Mouse (Mus musculus) hindbrain, embryonic 13.5 days (tissue): ENCODE data around the gene Ssna1. TPM values are rescaled to one million over a fixed set of nuclear protein-coding genes. Genes with fewer than 3 reads are reported as not detected.

Experiments used
- ATAC-seq: fragments of 200-750 bp; cut with Nextera tagmentation; 2 replicates; pipeline ENCODE4 v1.8.0; 2017; ENCODE audit warnings: moderate TSS enrichment; ENCODE audit not compliant: low FRiP score
- H3K27ac ChIP-seq: fragments of 300-500 bp; sonication (generic); 2 replicates; pipeline ENCODE4 v1.5.1; 2015; ENCODE audit warnings: inconsistent platforms, mild to moderate bottlenecking, moderate library complexity
- H3K27me3 ChIP-seq: fragments of 300-500 bp; sonication (generic); 2 replicates; pipeline ENCODE4 v1.6.1; 2015; ENCODE audit warnings: mild to moderate bottlenecking, inconsistent platforms
- H3K36me3 ChIP-seq: fragments of 300-500 bp; sonication (generic); 2 replicates; pipeline ENCODE4 v1.6.1; 2015; ENCODE audit warnings: mild to moderate bottlenecking, inconsistent platforms
- H3K4me1 ChIP-seq: fragments of 300-500 bp; sonication (generic); replicated peaks from 2 replicates; pipeline ENCODE4 v1.6.1; 2015; ENCODE audit warnings: inconsistent platforms
- H3K4me2 ChIP-seq: fragments of 300-500 bp; sonication (generic); 2 replicates; pipeline ENCODE4 v1.6.1; 2015; ENCODE audit warnings: inconsistent platforms, mild to moderate bottlenecking, moderate library complexity
- H3K4me3 ChIP-seq: fragments of 300-500 bp; sonication (generic); 2 replicates; pipeline ENCODE4 v1.5.1; 2015; ENCODE audit warnings: mild to moderate bottlenecking, inconsistent platforms
- H3K9ac ChIP-seq: fragments of 300-500 bp; sonication (generic); 2 replicates; pipeline ENCODE4 v1.6.1; 2015; ENCODE audit warnings: mild to moderate bottlenecking, inconsistent platforms
- H3K9me3 ChIP-seq: fragments of 300-500 bp; sonication (generic); 2 replicates; pipeline ENCODE4 v1.6.1; 2016; ENCODE audit warnings: inconsistent platforms
- WGBS: fragments of 180-500 bp; shearing (Covaris S2); methylation state at CpG from one replicate; pipeline ENCODE4 v1.1.7; 2015; 5-methylcytosine and 5-hydroxymethylcytosine counted together
- polyA plus RNA-seq: library from polyadenylated mRNA; unstranded; fragments of >200 nt; fragmentation: Nextera tagmentation; extraction: Ambion mirVana; gene quantifications from 2 replicates; pipeline ENCODE4 v1.2.1, GENCODE M21; 2015

Ssna1 gene
- polyA plus RNA-seq, 1 experiment from 2014 or later = 199 TPM

GRCm38 (mm10) chr2:25287927-25288649 lies 15.8 kb upstream of the Ssna1 start, which contains the start of gene Tmem210:
Gene Tmem210 (plus strand): TSS chr2:25288145.
- 0 out of 2 replicates have a peak within 1 kb of the TSS, but pooled peaks have one; percentile 13 for H3K9ac ChIP-seq
- H3K9me3 ChIP-seq = no peaks in the 10 kb centered on the region
- peaks cover 65% of the 10 kb centered on the region for H3K27me3 ChIP-seq
- peaks cover 42% of the 10 kb centered on the region for H3K4me1 ChIP-seq
- peaks cover 36% of the 10 kb centered on the region for H3K36me3 ChIP-seq
- no peak within 1 kb of the TSS for H3K4me2 ChIP-seq
- no peak within 1 kb of the TSS for H3K4me3 ChIP-seq
- no peak for ATAC-seq
- H3K27ac ChIP-seq = no peak within 1 kb of the TSS
- 87% methylated on average over 6 of the region's 6 CpGs for WGBS

DNA sequence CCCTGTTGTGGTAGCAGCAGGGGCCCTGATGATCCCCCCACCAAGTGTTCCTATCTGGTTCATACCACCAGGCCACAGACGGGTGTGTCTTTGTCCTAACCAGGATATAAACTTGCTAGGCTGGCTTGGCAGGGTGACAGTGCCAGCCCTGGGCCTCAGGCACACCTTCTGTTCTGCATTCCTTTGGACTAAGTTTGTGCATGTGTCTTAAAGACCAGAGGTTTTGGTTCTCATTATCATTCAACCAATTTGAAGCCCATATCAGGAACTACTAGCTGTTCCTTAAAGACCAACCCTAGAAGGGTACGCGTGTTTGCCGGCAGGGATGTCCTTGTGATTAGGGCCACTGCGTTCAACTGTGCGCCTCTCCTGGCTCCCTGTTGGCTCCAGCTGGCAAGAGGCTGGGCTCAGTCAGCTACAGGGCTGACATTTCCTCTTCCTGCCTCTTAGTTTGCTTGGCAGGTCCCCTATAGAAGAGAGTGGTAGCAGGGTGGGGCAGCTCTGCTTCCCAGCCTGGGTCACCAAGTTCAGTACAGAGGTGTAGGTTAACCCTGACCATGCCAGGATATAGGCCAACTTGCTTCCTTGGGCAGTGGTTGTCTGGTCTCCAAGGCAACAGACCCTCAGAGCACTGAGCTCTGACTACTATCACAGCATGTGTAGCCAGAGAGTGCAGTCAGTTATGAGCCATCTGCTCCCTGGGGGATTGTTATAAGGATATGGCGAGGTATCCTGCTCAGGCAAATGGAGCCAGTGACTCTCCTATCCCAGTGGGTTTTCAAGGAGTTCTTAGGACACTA lies 14.8 kb upstream of the Ssna1 start:
- H3K4me2 ChIP-seq = no peak overlapping the region
- ATAC-seq = no peak
- 52% methylated on average over 7 of the region's 7 CpGs for WGBS
- peak overlapping the region; percentile 13; the same call in 1 of the 2 replicates for H3K9ac ChIP-seq
- H3K4me3 ChIP-seq = no peak overlapping the region
- no peaks in the 10 kb centered on the region for H3K9me3 ChIP-seq
- H3K27ac ChIP-seq = no peak overlapping the region
- H3K27me3 ChIP-seq = peaks cover 55% of the 10 kb centered on the region
- peaks cover 35% of the 10 kb centered on the region for H3K4me1 ChIP-seq
- H3K36me3 ChIP-seq = peaks cover 47% of the 10 kb centered on the region

DNA sequence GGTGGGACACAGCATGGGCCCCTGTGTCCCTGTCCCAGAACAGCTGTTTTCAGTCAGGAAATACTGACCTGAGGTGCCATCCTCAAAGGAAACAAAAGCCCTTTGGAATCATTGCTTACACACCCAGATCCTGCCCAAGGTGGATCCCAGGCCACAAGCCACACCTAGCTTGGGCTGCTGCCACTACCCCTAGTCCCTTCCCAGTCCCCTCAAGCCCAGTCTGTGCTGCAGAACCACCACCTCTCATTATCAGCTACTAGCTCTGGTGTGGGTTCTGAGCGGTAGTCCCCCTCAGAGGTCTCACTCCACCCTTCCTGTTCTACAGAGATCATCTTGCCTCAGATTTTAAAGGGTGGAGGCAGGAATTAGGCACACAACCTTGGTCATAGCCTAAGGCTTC lies 14.1 kb upstream of the Ssna1 start:
- 97% methylated on average over 1 of the region's 1 CpGs for WGBS
- Histone ChIP-seq H3K27me3 (peaks cover 47% of the 10 kb centered on the region), H3K9me3 (no peaks in the 10 kb centered on the region), H3K4me1 (peaks cover 28% of the 10 kb centered on the region), H3K4me2 (no peak overlapping the region), H3K9ac (no peak overlapping the region; the same call in 1 of the 2 replicates), H3K4me3 (no peak overlapping the region), H3K27ac (no peak overlapping the region), H3K36me3 (peaks cover 52% of the 10 kb centered on the region)
- no peak for ATAC-seq

- Histone ChIP-seq H3K27ac (no peak overlapping the region), H3K36me3 (peaks cover 59% of the 10 kb centered on the region), H3K27me3 (peaks cover 40% of the 10 kb centered on the region), H3K4me1 (peaks cover 21% of the 10 kb centered on the region), H3K4me3 (no peak overlapping the region), H3K4me2 (no peak overlapping the region), H3K9ac (no peak overlapping the region), H3K9me3 (no peaks in the 10 kb centered on the region)
- WGBS = 96% methylated on average over 2 of the region's 2 CpGs
- ATAC-seq = no peak
These were observed 13.3 kb upstream of the Ssna1 start for GRCm38 (mm10) chr2:25285551-25285950.

DNA sequence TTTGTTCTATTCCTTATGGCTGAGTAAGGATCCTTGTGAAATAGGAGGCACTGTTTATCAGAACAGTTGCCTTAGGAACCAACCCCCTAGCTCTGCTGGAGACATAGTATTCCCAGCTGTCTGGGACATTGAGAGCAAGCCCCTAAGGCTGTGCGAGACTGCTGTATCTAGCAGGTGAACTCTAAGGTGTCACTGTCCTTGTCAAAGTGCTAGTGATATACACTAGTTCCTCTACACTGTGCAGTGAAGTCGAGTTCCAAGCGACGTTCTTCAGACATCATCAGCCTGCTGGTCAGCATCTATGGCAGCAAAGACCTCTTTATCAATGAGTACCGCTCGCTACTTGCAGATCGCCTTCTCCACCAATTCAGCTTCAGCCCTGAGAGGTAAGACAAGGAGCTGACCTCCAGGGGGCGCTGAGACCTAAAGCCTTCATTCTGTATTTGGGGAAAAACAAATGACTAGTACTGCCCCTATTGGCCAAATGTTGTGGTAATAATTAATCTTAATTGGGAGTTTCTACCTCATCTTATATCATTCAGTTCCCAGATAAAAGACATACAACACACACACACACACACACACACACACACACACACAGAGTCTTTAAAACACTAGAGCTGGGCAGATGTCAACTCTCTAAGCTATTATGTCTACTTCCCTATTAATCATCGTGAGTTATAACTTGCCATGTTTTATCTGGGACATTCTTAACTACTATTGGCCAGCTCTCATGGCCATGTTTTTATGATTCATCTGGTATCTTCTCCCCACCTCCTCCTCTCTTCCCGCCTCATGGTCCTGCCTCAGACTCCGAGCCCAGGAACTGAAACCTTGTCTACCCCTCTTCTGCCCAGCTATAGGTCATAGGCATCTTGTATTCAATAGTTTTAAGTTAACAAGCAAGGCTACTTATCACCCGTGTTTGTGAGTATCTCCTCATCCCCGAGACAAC lies 7.0 kb upstream of the Ssna1 start:
- H3K4me1 ChIP-seq = peaks cover 7% of the 10 kb centered on the region
- no peaks in the 10 kb centered on the region for H3K9me3 ChIP-seq
- no peak for ATAC-seq
- no peak overlapping the region for H3K27ac ChIP-seq
- 66% methylated on average over 13 of the region's 13 CpGs for WGBS
- peaks cover 96% of the 10 kb centered on the region for H3K36me3 ChIP-seq
- H3K27me3 ChIP-seq = no peaks in the 10 kb centered on the region
- H3K4me3 ChIP-seq = no peak overlapping the region
- H3K9ac ChIP-seq = no peak overlapping the region
- no peak overlapping the region for H3K4me2 ChIP-seq

GRCm38 (mm10) chr2:25273010-25273409 lies 772 bp upstream of the Ssna1 start:
- WGBS = 39% methylated on average over 16 of the region's 16 CpGs
- Histone ChIP-seq H3K4me2 (peak overlapping the region; percentile 97), H3K36me3 (peaks cover 77% of the 10 kb centered on the region), H3K27ac (peak overlapping the region; percentile 62; the same call in 1 of the 2 replicates), H3K4me3 (peak overlapping the region; percentile 95), H3K9ac (peak overlapping the region; percentile 92), H3K9me3 (no peaks in the 10 kb centered on the region), H3K4me1 (peaks cover 42% of the 10 kb centered on the region), H3K27me3 (no peaks in the 10 kb centered on the region)
- no peak for ATAC-seq

- Histone ChIP-seq H3K4me1 (peaks cover 47% of the 10 kb centered on the region), H3K9me3 (no peaks in the 10 kb centered on the region), H3K4me3 (peak overlapping the region; percentile 95), H3K27ac (peak overlapping the region; percentile 62; the same call in 1 of the 2 replicates), H3K9ac (peak overlapping the region; percentile 92), H3K27me3 (no peaks in the 10 kb centered on the region), H3K36me3 (peaks cover 74% of the 10 kb centered on the region), H3K4me2 (peak overlapping the region; percentile 97)
- ATAC-seq = peak; percentile 61
- 1% methylated on average over 21 of the region's 29 CpGs for WGBS
These were observed 277 bp upstream of the Ssna1 start for GRCm38 (mm10) chr2:25272515-25272914.

DNA sequence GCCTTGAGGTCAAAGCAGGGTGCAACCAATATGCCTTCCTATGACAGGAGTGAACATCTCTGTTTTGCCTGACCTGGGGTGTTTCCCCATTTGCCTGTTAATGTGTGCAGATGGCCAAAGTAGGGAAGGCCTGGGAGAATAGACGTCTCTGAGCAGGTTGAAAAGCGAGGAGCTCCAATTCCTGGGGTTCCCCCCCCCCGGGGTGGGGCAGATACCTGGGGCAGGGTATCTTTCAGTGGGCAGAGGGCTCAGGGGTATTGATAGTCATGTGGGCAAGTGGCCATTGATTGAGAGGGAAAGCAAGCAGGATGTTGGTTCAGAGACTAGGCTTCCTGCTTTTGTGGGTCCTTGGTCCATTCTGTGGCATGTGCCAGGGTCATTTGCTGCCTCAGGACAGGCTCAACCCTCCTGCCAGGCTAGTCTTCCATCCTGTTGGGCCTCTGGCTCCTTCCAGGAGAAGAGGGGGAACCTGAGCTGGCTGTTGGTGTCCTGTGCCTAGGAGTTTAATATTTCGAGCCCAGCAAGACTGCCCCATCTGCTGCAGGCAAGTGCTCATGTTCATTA lies 4.4 kb downstream of the Ssna1 start:
- peak overlapping the region; percentile 99; the same call in 1 of the 2 replicates for H3K4me2 ChIP-seq
- no peak for ATAC-seq
- no peaks in the 10 kb centered on the region for H3K9me3 ChIP-seq
- H3K4me1 ChIP-seq = peaks cover 73% of the 10 kb centered on the region
- H3K9ac ChIP-seq = peak overlapping the region; percentile 36
- WGBS = 74% methylated on average over 4 of the region's 4 CpGs
- H3K27me3 ChIP-seq = peaks cover 18% of the 10 kb centered on the region
- H3K4me3 ChIP-seq = no peak overlapping the region
- peak overlapping the region; percentile 62 for H3K27ac ChIP-seq
- H3K36me3 ChIP-seq = peaks cover 31% of the 10 kb centered on the region

DNA sequence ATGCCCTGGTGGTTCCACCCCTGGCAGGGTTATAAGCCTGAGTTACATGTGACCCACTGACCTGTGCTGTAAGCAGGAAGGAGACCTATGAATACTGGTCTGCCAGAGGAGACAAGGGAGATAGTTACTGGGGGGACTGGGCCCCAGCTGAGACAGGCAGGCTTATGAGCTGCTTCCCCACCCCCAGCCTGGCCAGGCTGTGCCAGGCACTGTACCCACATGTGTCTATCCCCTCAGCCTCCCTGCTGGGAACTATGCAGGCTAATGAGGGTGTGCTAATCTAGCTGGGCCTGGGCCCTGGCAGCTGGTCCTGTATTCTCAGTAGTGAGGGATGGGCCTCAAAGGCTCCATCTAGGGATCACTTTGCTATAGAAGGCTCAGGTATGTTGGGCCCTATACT lies 5.0 kb downstream of the Ssna1 start:
- Histone ChIP-seq H3K9me3 (no peaks in the 10 kb centered on the region), H3K36me3 (peaks cover 31% of the 10 kb centered on the region), H3K4me1 (peaks cover 72% of the 10 kb centered on the region), H3K27ac (peak overlapping the region; percentile 83), H3K4me3 (peak overlapping the region; percentile 79; the same call in 1 of the 2 replicates), H3K4me2 (peak overlapping the region; percentile 99), H3K9ac (peak overlapping the region; percentile 36), H3K27me3 (peaks cover 18% of the 10 kb centered on the region)
- ATAC-seq = no peak

DNA sequence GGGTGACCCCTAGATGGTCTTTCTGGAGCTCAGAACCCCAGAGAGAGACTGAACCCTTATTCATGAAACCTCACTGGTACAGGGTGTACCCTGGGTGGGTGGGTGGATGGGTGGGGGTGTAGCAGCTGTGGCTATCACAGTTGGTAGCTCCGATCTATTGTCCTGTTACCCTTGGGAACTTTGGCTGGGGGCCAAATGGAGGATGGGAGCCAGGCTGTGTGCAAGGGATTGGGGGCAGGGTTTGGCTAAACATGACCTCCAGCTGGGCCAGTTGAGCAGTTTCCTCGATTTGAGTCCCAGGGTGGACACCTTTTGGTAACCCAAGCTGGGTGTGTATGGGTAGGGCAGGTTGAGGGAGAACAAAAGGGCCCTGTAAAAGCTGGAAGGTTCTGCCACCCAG lies 5.5 kb downstream of the Ssna1 start:
- Histone ChIP-seq H3K4me2 (peak overlapping the region; percentile 99), H3K9ac (peak overlapping the region; percentile 70), H3K27ac (peak overlapping the region; percentile 83), H3K27me3 (peaks cover 18% of the 10 kb centered on the region), H3K4me3 (peak overlapping the region; percentile 79), H3K4me1 (peaks cover 74% of the 10 kb centered on the region), H3K36me3 (peaks cover 31% of the 10 kb centered on the region), H3K9me3 (no peaks in the 10 kb centered on the region)
- WGBS = 35% methylated on average over 2 of the region's 2 CpGs
- no peak for ATAC-seq

DNA sequence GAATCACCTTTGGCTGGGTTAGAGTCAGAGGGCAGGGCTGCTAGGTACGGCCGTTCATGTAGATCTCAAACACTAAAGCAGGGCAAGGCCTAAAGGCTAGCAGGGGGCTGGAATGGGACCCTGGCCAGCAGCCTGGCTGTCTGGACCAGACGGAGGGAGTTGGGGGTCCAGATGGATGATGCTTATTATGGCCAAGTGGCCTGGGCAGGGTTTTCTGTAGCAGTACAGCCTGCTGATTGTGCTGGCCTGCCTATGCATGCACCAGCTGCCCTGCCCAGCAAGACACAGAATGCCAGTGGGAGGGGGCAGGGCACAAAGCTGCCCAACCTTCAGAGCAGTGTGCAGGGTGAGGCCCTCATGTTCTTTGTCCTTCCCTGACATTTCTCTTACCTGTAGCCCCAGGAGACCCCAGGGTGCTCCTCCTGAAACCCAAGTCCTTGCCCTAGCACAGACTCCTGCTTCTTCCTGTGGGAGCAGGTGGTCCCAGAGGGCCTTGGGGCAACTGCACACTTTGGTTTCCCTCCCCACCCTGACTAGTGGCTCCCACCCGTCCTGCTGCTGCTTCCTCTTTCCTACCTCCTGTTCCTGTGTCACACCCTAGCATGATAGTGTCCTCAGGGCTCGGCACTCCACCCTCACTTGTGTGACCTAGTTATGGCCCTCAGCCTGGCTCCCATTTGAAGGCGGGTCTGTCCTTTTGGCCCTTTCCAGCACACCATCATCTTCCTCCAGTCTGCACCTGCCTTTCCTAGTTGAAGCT lies 6.2 kb downstream of the Ssna1 start:
- 60% methylated on average over 6 of the region's 6 CpGs for WGBS
- Histone ChIP-seq H3K9ac (peak overlapping the region; percentile 70), H3K9me3 (no peaks in the 10 kb centered on the region), H3K27ac (peak overlapping the region; percentile 83), H3K27me3 (peaks cover 18% of the 10 kb centered on the region), H3K4me3 (peak overlapping the region; percentile 79), H3K36me3 (peaks cover 30% of the 10 kb centered on the region), H3K4me2 (peak overlapping the region; percentile 99), H3K4me1 (peaks cover 67% of the 10 kb centered on the region)
- ATAC-seq = no peak
